Mouse (Mus musculus): ENCODE data around the gene Gm5592.
"Not testable (repeated sequence)": the region's sequence is repeated elsewhere in the genome, so short reads cannot be mapped to it uniquely, and the experiment has no call there.

- TF ChIP-seq CTCF (IDR thresholded peaks at IDR 0.05; ENCODE audit: control insufficient read depth, insufficient read depth, low read length); POLR2A (IDR thresholded peaks at IDR 0.05; ENCODE audit: borderline replicate concordance, control insufficient read depth, low read depth, low read length): not testable (repeated sequence)
Observed at GRCm38 (mm10) chr7:41155806-41156205, 2.2 kb downstream of the Gm5592 start.

All from bone marrow, adult 2 months (tissue).